Mouse (Mus musculus) CD4-positive, CD25-positive, alpha-beta regulatory T cell (primary cell): Measurements from ENCODE around the gene Mtmr2. TPM values are rescaled to one million over a fixed set of nuclear protein-coding genes. Genes with fewer than 3 reads are reported as not detected.

Source experiments
- polyA plus RNA-seq: library from polyadenylated mRNA; unstranded; fragments of 100-300 nt; shearing (Covaris generic); gene quantifications from one replicate; pipeline ENCODE4 v1.2.1, GENCODE M21; 2017

Gene Mtmr2
- 52.6 TPM for polyA plus RNA-seq

DNA sequence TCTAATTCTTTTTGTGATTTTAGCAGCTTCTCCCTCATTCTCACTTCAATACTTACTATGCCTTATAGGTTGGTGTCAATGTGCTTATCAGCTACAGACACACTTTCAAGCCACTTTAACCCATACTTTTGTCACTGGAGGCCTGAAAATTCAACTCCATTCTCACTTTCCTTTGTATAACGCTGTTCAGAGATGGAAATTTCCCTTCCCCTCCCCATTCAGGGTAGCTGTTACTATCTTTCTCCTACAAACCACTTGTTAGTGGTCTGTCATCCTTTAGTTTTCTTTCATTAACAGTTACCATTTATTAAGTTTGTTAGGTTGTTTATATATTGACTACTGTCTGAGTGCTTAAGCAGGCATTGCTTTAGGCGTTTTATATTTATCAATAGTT, at the start of gene Mtmr2:
Gene Mtmr2 (plus strand): TSS at position 7 of the 394 bp plus-strand sequence.

GRCm38 (mm10) chr9:13826832-13827405, 78.7 kb downstream of the Mtmr2 start, which contains the start of gene Cep57:
Cep57 (minus strand) TSS chr9:13827107.

GRCm38 (mm10) chr9:13827406-13828086, 79.3 kb downstream of the Mtmr2 start, which contains the start of gene Fam76b:
Fam76b (plus strand) TSS chr9:13827716.

Other genes with a start within 250 kb of the Mtmr2 start
- gene Cep57, start 78.7 kb downstream of the Mtmr2 start, polyA plus RNA-seq, result 53.9 TPM
- gene Fam76b, start 79.3 kb downstream of the Mtmr2 start, polyA plus RNA-seq, result 48.5 TPM